Mouse (Mus musculus): ENCODE results near the gene Dsn1. TPM values are rescaled to one million over a fixed set of nuclear protein-coding genes. Genes with fewer than 3 reads are reported as not detected.
A peak's percentile ranks its signal among the peaks of the same experiment; 100 is the strongest.

Dsn1 gene
- total RNA-seq, 2 experiments from 2014 or later = 23.9 to 36.9 TPM

DNA sequence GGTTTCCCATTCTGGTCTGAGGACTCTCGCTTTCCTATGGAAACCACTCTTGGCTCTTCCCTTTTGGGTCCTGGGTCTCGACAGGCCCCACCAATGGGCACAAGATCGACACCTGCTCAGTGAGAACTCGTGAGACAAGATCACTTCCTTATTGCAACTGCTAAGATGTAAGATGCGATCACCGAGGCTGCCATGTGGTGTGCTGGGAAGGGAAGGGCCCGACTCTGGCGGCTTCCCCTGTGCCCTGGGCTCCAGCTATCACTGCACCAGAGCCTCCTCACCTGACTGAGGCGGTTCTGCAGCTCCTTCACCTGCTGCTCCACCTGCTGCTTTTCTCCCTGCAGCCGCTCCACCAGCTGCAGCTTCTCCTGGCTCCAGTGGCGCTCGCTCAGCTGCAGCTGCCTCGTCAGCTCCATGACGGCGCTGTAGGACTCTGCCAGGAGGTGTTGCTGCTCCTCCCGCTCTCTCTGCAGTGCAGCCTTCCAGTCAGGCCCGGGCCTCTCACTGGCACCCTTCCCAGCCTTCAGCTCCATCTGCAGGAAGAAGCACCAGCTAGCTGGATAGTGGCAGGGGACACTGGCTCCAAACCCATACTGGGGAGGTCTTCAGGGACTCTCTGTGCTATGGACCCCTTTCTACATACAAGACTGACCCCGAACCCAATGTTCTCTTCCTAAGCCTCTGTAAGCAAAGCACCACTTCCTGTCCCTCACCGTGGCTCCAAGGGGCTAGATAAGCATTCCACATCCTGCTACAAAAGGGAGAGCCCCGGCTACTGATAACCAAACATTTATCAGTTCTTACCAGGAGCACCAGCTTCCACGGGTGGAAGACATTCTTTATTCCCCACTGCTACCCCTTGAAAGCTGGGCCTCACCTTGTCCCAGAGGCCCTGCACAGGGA, 20.4 kb upstream of the Dsn1 start:
- no peak for ATAC-seq (replicated peaks; ENCODE audit: poor library complexity, severe bottlenecking)

DNA sequence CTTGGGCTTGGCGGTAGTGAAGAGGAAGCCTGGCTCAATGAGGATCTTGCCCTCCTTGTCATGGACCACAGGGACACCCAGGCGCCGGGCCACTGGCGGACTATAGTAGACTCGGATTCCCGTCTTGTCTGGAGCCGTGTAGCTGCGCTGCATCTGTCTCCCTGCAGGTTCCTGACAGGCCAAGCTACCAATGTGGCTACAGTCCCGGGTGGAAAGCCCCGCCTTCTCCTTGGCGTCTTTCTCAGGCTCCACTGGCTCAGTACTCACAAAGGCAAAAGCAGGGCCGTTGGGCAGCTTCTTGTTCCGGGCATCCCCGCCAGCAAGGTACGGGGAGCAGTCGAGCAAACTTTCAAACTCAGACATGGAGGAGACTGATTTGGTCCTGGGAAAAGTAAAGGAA, 14.2 kb upstream of the Dsn1 start:
- ATAC-seq (replicated peaks; ENCODE audit: poor library complexity, severe bottlenecking) = no peak

DNA sequence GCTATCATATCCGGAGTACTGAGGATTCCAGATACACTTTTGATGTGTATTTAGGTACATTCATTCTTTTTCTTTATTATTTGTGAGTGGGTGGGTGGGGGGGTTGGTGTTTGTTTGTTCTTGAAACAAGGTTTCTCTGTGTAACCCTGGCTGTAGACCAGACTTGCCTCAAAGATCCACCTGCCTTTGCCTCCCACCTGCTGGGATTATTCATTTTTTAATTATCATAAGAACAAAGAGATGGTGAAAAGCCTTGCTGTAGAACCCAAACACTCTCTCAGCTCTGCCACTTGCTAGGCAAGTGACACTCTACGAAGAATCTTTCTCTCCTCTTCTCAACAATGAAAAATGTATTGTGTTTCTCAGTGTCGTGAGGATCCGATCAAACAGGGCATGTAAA, 12.3 kb upstream of the Dsn1 start:
- ATAC-seq (replicated peaks; ENCODE audit: poor library complexity, severe bottlenecking) = no peak

DNA sequence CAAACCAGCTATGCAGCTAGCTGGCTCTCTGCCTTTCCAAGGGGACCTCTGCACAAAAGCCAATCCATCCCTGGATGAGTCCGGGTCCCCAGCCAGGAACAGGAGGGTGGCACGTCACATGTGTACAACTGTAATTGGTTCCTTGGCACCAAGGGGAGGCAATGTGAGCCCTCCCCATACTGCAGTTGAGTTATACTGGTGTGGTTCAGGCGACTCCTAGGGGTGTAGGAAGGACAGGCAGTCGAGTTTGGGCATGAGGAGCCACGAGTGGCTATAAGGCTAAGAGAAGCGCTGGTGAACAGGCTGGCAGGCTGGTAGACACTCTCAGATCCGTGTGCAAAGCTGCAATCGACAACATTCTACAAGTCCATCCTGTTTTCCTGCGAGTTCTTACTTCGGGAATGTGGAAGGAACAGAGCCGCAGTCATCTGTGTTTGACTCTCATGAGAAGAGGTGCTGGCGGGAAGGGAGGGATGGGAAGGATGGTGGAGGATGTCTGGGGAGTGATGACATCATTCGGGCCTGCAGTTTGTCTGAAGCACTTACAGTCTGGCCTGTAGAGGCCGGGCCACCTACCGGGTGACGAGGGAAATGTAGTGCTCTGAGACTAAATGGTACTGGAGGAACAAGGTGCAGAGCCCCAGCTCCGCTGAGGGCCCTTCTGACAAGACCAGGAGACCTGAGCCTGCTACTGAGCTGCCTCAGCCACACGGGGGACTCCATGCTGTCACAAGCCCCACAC, 9.7 kb upstream of the Dsn1 start:
- no peak for ATAC-seq (replicated peaks; ENCODE audit: poor library complexity, severe bottlenecking)

DNA sequence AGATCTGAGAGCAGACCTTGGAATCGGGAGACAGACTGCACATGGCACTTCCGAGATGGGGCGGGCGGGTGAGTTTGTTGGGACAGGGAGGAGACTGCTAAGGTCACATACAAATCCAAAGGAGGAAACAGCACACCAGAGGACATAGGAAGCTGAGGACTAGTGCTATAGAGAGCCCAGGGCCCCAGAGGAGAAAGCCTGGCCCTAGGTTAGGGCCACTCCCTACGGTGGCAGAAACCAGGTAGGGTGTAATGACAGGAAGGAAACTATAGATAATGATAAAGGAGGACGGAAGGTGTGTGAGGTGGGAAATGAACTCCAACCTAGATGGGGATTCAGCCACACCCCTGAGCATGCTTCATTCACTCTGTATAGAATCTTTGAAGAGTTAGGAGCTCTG, 5.4 kb upstream of the Dsn1 start:
- ATAC-seq (replicated peaks; ENCODE audit: poor library complexity, severe bottlenecking) = no peak

DNA sequence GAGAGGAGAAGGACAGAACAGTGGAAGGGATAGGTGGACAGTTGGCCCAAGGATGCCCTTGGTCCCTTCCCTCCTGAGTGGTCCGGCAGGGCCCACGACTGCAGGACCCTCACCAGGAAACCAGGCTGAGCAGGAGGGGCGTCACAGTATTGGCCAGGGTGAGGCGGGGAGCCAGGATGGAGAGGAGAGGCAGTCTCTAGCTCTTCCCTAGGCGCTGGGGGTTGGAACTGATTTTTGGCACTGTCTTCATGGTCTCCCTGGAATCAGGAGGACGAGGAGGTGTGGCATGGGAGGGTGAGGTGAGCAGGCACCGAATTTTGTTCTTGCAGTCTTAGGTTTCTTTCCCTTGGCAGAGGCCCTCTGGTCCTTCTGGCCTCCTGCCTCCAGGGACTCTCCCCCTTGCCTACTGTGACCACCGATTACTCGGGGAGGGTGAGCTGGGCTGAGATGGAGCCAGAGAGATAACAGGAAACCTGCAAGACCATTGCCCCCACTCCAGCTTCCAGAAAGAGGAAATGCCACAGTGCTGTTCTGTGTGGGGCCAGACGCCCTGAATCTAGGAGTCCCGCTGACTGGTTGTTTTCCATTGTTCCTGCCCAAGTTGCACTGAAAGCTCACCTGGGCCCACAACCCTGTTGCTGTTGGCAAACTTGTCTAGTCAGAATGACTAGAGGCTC, 3.8 kb upstream of the Dsn1 start:
- peak; percentile 70 for ATAC-seq (replicated peaks; ENCODE audit: poor library complexity, severe bottlenecking)

DNA sequence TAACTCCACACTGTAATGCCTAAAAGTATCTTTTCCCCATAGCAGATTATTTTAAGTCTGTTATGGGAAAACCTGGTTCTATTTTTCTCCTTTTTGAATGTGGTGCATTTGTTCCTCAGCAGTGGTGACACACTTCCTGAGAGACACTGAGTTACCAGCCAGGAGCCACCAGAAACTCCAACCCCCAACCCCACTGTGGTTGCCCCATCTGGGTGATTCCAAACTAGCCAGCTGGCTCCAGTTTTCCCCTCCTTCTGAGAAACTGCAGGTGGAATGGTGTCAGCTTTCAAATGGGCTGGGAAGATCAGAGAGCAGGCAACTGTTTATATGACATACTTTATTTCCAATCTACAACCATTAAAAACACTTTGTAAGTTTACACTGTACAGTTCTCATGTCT, 3.2 kb upstream of the Dsn1 start:
- ATAC-seq (replicated peaks; ENCODE audit: poor library complexity, severe bottlenecking) = peak; percentile 20; the same call in 1 of the 2 replicates

DNA sequence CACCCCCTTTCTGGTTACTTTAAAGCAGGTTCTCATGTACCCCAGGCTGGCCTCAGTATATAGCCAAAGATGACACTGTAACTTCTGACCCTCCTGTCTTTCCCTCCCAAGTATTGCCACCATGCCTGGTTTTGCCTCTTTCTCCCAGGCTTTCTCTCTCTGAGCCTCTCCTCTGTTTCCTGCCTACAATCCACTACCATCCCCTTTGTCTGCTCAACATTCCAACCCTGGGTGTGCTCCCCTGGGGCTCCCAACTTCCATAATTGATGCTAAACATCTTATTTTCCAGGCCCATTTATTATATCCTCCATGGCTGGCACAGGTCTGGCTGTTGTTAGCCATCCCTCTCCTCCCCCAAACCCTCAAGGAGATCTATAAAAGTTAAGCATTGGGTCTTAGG, 1.6 kb upstream of the Dsn1 start:
- ATAC-seq (replicated peaks; ENCODE audit: poor library complexity, severe bottlenecking) = no peak

DNA sequence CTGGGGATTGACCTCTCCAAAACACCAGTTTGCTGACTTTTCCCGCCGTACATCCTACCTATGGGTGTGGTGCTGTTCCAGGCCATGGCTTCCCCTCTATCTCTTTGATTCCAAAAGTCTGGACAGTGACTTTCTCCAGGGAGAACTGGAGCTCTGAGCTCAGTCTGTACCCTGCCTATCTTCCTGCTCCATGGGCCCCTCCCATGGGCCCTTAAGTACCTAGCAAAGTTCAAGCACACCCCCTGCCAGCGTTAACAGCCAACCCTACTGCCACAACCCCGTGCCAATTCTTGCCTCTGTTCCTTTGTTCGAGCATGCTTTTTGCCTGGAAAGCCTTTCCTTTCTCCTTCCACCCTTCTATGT, 261 bp upstream of the Dsn1 start:
- 0 out of 2 replicates have a peak, but pooled peaks have one; percentile 0 for ATAC-seq (replicated peaks; ENCODE audit: poor library complexity, severe bottlenecking)

DNA sequence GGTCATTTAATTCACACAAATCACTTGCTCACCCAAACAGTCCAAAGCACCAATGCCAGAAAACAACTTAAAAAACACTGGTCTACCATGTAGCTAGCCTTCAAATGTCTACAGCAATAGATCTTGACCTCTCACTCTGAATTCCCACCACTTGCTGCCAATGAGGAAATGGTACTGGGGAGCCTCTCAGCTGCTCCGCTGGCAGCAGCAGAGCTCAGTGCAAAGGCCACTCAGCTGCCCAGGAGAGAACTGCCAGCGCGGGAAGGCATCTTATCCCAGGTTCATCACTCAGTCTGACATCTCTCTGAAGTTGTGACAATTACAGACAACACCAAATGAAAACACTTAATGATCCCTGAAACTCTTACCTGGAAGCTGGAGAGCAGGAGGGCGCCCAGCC, 4.6 kb downstream of the Dsn1 start:
- no peak for ATAC-seq (replicated peaks; ENCODE audit: poor library complexity, severe bottlenecking)

DNA sequence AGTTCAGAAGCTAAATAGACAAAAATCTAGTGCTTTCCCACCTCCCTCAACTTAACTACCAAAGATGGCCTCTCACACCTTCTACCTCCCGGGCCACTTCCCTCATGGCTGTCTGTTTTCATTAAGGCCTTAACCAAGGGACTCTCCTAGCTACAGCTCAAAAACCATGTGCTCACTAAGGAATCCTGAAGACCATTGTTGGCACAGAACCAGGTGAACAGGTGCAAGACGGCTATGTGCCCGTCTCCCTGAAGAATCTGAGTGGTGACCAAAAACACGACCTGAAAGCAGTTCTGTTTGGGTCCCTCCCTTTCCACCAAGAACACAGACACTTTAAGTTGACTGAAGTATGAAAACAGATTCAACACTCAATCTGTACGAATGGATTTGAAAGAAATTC, 8.7 kb downstream of the Dsn1 start:
- no peak for ATAC-seq (replicated peaks; ENCODE audit: poor library complexity, severe bottlenecking)

DNA sequence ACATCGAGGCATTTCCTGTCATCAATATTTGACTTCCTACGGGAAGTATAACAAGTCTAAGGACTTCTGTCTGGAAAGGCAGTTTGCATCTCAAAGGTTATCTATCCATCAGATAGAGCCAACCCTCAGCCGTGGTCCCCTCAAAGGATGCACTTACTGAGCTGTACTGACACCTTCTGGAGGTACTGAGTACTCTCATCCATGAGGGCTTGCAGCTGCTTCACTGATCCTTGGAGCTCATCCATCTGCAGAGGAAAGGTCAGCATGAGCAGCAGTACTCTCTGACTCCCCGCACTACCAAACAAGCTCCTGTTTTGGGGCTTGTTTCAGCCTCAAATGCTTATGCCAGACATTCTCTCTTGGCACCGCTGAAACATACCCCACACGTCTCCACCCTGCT, 10.4 kb downstream of the Dsn1 start:
- ATAC-seq (replicated peaks; ENCODE audit: poor library complexity, severe bottlenecking) = no peak

DNA sequence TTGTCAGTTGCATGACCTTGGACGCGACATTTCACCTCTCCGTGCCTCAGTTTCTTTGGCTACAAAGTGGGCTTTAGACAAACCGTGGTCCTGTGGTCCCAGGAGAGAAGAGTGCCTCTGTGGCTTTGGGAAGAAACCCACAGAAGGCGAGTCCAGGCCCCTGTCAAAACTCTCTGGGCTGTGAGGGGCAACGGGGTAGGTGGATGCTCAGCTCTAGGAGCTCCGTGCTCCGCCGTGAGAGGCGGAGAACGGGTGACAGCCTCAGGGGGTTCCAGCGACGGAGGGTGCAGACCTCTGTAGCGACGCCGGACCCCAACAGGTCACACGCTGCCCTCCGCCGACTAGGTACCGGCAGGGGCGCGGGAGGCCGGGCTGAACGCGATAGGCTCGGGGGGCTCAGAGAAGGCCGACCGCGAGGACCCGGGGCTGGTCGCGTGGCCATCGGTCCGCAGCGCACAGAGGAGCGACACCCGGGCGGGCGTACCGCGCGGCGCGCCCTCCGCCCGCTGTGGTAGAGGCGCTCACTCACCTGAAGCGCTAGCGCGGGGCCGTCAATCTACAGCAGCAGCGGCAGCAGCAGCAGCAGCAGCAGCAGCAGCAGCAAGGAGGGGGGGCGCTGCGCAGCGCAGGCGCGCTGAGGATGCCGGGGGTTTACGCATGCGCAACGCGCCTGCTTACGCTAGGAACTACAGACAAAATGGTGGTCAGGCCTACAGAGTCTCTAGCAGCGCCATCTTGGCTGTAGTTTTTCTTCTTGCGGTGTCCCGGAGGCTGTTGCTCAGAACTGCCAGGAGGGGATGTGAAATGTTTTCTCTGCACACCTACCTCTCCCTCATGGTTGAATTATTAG, 15.3 kb downstream of the Dsn1 start, which contains the start of gene Ndrg3:
Gene Ndrg3 (minus strand): TSS at position 587 of the 850 bp plus-strand sequence.
- ATAC-seq (replicated peaks; ENCODE audit: poor library complexity, severe bottlenecking) = peak; percentile 96

DNA sequence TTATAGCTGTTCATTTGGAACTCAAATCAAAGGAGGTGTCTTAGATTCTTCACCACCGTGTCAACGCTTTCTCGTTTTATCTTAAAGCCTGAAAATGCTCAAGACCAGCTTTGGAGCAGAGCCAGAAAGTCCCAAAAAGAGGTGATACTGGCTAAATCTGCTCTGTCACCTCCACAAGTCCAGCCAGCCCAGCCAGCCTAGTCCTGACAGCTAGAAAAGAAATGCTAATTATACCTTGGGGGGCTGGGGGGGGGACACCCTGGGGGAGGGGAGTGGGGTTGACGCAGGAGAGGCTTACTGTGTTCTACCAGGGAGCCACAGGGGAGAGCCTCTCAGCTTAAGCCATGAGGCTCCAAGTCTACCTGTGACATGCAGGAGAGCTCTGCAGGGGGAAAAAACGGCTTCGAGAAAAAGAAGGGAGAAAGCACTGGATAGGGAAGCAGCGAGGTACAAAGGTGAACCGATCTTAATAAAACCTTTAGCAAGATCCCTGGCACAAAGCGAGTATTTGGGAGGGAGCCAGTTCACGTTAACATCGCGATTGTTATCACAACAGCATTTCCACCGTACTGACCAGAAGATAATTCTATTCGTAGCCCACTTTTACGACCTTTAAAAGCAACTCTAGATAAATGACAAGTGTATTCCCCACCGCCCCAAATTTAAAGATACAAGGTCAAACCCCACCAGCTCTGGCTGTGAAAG, 16.1 kb downstream of the Dsn1 start:
- no peak for ATAC-seq (replicated peaks; ENCODE audit: poor library complexity, severe bottlenecking)

DNA sequence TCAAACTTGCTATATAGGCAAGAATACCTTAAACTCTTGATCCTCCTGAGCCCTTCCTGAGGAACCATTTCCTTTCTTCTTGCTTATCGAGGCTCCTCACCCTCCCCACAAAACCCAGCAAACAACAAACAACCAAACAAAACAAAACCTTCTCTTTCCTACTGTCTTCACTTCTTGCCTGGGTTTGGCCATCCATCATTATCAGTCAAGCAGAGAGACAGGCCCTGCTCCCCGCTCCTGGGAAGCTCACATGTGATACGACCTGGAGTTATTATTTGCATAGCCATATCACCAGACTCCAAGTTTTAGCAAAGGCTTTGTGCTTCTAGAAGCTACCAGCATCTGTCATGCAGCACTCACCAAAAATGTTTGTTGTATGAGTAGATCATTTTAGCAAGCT, 19.6 kb downstream of the Dsn1 start:
- no peak for ATAC-seq (replicated peaks; ENCODE audit: poor library complexity, severe bottlenecking)

DNA sequence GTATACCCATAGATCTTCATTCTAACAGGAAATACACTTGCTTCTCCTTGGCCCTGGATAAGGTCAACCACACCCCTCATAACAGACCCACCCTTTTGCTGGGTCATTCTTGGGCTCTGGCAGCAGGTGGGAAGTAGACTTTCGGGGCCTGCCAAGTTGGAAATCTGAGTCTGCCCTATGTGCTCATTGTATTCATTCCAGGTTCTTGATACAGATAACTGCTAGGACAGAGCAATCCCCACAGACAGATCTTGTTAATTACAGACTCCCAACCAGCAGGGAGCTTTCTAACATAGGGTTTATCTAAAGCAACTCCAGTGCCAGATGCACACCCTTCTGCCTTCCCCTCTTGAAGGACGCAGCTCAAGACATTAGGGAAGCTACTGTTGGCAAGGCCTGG, 24.1 kb downstream of the Dsn1 start:
- no peak for ATAC-seq (replicated peaks; ENCODE audit: poor library complexity, severe bottlenecking)

DNA sequence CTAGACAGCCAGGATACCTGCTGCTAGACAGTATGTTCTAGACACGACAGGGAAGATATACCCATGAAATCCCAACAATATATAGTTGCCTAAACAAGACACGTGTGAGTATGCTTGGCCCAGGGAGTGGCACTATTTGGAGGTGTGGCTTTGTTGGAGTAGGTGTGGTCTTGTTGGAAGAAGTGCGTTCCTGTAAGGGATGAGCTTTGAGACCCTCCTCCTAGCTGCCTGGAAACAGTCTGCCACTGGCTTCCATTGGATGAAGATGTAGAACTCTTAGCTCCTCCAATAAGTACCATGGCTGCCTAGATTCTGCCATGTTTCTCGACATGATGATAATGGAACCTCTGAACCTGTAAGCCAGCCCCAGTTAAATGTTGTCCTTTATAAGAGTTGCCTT, 25.7 kb downstream of the Dsn1 start:
- no peak for ATAC-seq (replicated peaks; ENCODE audit: poor library complexity, severe bottlenecking)

DNA sequence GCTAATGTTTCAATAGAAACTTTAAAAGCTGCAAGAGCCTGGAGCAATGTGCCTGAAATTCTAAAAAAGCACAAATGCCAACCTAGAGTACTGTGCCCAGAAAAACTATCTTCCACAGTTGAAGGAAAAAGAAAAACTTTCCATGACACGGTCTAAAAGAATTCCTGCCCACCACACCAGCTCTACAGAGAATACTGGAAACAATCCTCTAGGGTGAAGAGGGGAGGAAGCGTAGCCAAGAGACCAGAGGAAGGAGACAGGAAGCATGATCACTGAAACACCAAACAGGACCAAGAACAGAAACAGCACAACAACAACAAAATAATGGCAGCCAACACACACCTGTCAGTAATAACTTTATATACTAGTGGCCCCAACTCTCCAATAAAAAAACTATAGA, 26.9 kb downstream of the Dsn1 start:
- no peak for ATAC-seq (replicated peaks; ENCODE audit: poor library complexity, severe bottlenecking)

DNA sequence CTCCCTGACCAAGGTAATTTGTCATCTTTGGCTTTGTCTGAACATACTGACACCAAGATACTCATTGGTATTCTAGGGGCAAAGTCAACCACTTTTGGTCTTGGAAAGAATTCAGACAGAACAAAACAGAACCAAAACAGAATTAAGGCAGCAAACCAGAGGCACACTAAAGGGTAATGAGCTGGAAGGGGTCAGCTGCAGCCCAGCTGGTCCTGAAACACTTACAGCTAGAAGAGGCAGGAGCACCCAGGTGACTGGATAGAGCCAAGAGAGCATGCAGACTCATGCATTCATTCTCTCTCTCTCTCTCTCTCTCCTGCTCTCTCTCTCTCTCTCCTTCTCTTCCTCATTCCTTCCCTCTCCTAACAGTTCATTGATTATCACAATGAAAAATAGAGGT, 30.2 kb downstream of the Dsn1 start:
- no peak for ATAC-seq (replicated peaks; ENCODE audit: poor library complexity, severe bottlenecking)

DNA sequence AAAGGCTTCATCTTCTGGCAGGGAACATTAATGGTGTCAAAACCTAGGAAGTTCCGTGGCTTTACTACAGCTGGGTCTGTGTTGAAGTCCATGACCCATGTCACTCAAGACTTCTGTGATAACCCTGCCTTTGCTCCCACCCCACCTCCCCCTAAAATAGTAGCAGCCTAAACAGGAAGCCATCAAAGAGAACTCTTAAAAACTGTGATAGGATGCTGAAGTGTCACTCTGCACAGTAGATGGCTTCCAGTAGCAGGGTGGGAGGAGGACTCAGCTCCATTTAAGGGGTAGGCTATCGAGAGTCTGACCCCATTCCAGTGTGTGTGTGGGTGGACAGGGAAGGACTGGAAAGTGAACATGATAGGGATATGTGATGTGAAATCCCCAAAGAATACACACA, 32.0 kb downstream of the Dsn1 start:
- ATAC-seq (replicated peaks; ENCODE audit: poor library complexity, severe bottlenecking) = no peak

Data from granulocyte monocyte progenitor cell, adult 5-6 weeks (primary cell).